Mouse (Mus musculus): ENCODE data around the gene Fntb.

Fntb gene

GRCm38 (mm10) chr12:76920398-76920797 lies 155.0 kb downstream of the Fntb start:
- no peak for DNase-seq (ENCODE audit: low read depth, low spot score)

- DNase-seq (ENCODE audit: low read depth, low spot score), result no peak
These were observed 155.6 kb downstream of the Fntb start for GRCm38 (mm10) chr12:76920990-76921389.

DNA sequence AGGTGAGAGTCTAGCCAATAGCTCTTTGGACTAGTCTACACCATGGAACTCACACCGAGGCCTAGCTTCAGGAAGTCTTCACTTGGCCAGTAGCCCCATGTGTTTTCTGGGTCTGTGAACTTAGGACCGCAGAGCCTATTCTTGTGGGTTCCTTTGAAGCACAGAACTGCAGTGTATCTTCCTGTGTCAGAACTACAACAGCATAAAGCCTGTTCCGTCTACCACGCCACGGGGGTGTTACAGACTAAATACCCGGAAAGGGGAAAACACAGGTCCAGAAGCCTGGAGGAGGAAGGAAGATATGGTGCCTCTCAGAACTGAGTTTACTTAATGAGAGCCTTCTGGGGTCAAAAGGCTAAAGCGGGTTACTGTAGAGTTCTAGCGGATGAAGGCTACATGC lies 157.7 kb downstream of the Fntb start:
- DNase-seq (ENCODE audit: low read depth, low spot score), result no peak

DNA sequence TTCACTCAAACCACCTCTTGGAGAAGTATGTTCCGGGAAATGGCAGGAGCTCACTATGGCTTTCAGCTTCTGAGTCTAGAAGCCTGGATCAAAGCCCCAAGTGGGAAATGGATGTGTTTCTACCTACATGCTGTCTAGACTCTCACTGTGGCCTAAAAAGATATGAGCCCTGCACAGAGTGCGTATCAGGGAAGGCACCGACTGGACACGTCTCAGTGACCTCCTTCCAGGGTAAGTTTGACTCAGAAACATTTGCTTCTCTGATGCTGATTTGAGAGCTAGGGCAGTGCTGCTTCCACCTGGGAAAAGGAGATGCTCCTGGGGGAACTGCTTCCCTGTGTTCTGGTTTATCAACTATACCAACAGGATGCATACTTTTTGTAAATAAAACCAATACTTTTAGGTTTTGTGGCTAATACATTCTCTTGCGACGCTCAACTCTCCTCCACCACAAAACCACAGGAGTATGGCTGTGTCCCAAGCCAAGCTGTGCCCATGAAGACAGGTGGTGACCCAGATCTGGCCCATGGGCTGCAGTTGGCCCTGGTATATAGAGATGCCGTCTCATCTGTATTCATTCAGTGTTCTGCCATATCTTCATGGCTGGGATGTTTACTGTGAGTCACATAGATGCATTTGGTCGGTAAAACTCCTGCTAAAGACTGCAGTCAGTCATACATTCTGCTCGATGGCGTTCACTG lies 159.7 kb downstream of the Fntb start:
- no peak for DNase-seq (ENCODE audit: low read depth, low spot score)

GRCm38 (mm10) chr12:76926338-76926945 lies 161.1 kb downstream of the Fntb start:
- DNase-seq (ENCODE audit: low read depth, low spot score), result no peak

DNA sequence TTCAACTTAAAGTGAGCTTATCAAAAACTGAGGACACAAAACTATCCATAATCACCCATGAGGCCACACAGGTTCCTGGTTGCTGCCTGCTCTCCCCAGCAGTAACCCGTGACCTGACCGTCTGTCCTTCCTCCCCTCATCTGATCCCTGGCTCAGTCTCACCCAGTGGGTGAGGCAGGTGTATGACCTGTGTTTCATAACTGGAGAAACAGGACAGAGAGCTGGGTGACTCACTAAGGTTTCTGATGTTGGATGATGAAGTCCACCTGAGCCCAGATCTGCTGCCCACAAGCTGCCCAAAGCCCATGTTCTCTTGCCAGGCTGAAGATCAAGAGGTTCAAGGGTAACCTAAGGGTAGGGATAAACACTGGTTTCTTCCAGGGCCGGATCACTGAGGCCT lies 161.6 kb downstream of the Fntb start:
- DNase-seq (ENCODE audit: low read depth, low spot score), result no peak

- DNase-seq (ENCODE audit: low read depth, low spot score), result no peak
These were observed 162.2 kb downstream of the Fntb start for GRCm38 (mm10) chr12:76927539-76927938.

DNA sequence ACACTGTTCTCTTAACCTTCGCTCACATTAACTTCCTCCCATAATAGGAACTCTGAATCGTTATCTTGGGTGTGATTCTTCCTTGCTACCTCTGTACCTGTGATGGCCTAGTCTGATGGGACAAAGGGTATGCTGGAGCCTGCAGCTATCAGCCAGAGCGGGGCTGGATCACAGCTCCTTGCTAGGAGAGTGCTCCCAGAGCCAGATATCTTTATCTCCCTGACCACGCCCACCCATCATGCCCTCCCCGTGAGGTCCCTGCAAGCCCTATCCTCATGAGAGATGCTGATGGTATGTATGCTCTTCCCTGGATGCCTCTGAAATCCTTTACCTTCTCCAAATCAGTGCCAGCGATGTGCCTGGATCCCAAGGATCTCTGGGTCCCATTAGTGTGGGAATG lies 164.8 kb downstream of the Fntb start:
- DNase-seq (ENCODE audit: low read depth, low spot score), result no peak

- DNase-seq (ENCODE audit: low read depth, low spot score), result no peak
These were observed 166.6 kb downstream of the Fntb start for GRCm38 (mm10) chr12:76931739-76932687.

DNA sequence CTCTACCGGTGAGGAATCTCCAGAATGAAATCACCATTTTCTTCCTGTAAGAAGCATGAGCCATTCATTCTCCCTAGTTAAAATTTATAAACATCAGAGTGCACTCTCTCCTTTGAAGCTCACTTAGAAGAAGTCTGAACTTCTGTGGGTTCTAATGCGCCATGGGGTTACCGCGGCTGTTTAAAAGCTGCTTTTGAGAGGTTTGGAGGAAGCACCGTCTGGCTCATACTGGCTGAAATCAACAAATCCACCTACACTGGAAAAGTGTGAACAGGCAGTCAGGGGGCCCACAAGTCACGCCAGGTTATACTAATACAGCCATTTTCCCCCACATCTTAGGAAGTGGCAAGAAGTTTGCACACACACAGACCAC lies 167.3 kb downstream of the Fntb start:
- no peak for DNase-seq (ENCODE audit: low read depth, low spot score)

DNA sequence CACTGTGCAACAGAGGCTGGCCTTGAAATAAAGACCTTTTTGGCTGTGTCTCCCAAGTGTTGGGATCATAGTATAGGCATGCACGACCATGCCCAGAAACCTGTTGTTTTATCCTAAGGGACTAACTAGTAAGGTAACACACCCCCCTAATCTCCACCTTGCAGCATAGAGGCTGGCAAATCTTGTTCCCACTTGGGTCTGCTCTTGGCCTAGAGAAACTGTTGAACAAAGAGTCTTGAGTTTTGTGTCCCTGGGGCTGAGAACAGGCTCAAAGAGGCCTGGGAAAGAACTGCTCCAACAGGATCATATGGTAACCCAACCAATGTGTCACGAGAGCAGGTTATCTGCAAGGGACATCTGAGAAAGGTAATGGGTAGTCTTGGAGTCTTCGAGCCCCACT lies 169.0 kb downstream of the Fntb start:
- no peak for DNase-seq (ENCODE audit: low read depth, low spot score)

DNA sequence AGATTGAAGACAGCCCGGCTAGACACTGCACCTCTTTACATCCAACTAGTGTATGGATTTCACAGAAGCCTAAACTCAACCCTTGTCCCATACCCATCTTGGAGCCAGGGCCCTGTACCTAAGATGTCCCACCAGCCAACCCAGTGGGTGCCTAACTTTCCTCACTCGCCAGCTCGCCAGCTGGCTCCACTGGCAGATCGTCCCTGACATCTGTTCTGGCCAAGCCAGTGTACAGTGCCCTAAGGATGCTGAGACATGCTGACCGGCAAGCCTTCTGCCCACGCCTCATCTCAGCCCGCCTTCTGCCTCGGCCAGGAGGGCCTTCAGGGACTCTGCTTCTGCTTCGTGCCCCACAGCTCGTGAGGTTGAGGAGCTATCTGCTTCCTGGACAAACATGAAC lies 170.8 kb downstream of the Fntb start:
- DNase-seq (ENCODE audit: low read depth, low spot score), result no peak

DNA sequence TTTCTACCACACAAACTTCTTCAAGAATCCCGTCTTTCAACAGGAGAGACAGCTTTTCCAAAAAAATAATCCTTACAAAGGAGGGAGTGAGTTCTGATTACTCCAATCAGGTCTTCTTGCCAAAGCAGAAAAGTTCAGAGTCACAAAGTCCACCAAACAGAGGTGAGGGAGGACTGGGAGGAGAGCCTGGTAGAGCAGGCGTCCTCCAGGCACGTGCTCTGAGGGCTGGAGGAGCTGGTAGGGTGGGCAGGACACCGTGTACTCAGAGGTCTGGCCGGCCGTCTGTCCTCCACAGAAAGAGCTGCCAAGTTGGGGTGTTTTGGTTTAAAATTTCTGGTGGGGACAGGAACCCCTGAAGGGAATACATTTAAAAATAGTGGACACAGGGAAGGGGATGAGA lies 172.6 kb downstream of the Fntb start:
- no peak for DNase-seq (ENCODE audit: low read depth, low spot score)

GRCm38 (mm10) chr12:76941524-76941923 lies 176.1 kb downstream of the Fntb start:
- no peak for DNase-seq (ENCODE audit: low read depth, low spot score)

- no peak for DNase-seq (ENCODE audit: low read depth, low spot score)
These were observed 177.1 kb downstream of the Fntb start for GRCm38 (mm10) chr12:76942476-76942875.

- no peak for DNase-seq (ENCODE audit: low read depth, low spot score)
These were observed 177.7 kb downstream of the Fntb start for GRCm38 (mm10) chr12:76943046-76943445.

GRCm38 (mm10) chr12:76943466-76943865 lies 178.1 kb downstream of the Fntb start:
- DNase-seq (ENCODE audit: low read depth, low spot score), result no peak

DNA sequence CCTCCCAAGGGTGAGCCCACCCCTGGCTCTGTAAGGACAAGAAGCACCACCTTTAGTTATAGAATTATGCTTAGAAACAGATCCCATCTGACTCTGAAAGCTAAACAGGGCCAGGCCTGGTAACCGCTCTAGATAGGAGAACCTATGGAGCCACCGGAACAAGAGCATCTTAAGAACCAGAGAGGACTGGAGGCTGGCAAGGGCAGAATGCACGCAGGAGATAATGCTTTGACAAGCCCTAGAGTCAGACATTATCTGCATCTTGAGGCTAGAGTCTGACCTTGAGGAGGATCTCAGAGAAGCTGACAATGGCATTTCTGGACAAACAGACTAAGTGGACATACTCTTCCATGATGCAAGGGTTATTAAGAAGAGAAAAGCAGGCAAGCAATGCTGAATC lies 182.1 kb downstream of the Fntb start:
- no peak for DNase-seq (ENCODE audit: low read depth, low spot score)

DNA sequence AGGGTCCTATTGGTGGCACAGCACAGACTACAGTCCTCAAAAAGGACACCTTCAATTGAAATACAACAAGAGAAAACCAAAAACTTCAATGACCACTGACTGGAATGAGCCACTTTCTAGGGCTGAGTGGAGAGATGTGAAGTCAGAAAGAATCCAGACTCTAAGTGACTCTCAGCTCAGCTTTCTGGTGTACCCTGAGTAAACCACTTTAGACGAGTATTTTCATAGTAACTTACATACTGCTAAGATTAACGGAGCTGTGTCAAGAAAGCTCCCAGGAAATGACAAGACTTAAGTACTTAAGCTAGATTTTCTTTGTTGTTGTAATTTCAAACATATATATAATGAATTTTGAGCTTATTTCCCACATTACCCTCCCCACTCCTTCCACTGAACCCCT lies 182.8 kb downstream of the Fntb start:
- DNase-seq (ENCODE audit: low read depth, low spot score), result no peak

- DNase-seq (ENCODE audit: low read depth, low spot score), result no peak
These were observed 183.4 kb downstream of the Fntb start for GRCm38 (mm10) chr12:76948781-76949180.

DNA sequence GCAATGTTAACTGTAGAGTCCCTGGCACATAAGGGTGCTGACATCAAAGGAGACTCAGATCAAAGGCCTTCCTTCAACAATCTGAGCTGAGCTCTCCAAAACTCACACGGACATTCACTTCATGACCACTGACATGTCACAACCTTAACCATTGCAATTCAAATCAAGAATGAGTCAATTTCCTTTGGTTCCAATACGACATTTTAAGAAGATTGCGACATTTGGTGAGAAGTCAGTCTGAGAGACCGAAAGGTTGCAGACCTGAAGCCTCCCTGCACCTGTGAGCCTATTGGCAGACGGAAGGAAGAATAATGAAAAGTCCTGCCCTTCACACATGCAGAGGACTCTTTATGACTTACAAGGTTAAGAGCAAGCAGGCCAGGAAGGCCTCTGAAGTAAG lies 184.9 kb downstream of the Fntb start:
- no peak for DNase-seq (ENCODE audit: low read depth, low spot score)

DNA sequence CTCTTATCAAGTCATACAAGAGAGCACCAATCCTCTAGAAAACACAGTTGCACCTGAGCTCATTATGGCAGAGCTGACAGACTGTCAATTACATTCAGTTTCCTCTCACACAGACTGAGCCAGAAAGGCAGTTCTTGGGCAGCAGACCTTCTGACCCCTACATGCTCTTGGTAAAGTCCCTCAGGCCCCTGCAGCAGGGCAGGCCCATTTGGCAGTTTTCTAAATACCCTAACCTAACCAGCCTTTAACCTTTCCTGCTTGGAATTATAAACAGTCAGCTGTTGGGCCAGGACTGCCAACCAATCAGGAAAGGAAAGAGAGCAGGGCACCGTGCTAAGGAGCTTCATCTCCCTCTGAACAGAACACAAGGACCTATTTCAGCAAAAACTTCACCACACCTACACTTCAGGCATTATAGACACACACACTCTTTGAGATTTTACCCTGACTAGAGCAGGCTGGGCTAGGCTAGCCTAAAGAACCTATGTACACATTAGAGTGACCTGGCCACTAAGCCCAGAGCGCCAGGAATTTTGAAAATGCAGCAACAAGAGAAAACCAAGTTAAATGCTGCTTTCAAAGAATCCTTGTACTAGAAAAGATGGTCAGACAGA lies 188.5 kb downstream of the Fntb start:
- DNase-seq (ENCODE audit: low read depth, low spot score), result no peak

Measured in A20 (cell line).